Mouse (Mus musculus): ENCODE measurements at regions not wholly inside any gene's neighbourhood (a gene's known extent, or its start where the extent isn't known, plus 50 kb on each side); places are given as distances from the start of the nearest gene placed in this dataset.

GRCm38 (mm10) chr11:24618586-24618985 is 540.7 kb downstream of the Bcl11a start:
- no peak for DNase-seq

GRCm38 (mm10) chr11:24619021-24619420 is 541.2 kb downstream of the Bcl11a start:
- DNase-seq, result no peak

- DNase-seq, result no peak
Observed at GRCm38 (mm10) chr11:24628619-24629018, 550.8 kb downstream of the Bcl11a start.

GRCm38 (mm10) chr11:24629431-24629830 is 551.6 kb downstream of the Bcl11a start:
- DNase-seq, result no peak

- no peak for DNase-seq
Observed at GRCm38 (mm10) chr11:24630403-24630900, 552.6 kb downstream of the Bcl11a start.

GRCm38 (mm10) chr11:24631651-24632050 is 553.8 kb downstream of the Bcl11a start:
- no peak for DNase-seq

- no peak for DNase-seq
Observed at GRCm38 (mm10) chr11:24636716-24637115, 558.9 kb downstream of the Bcl11a start.

- no peak for DNase-seq
Observed at GRCm38 (mm10) chr11:24643439-24644109, 565.7 kb downstream of the Bcl11a start.

- DNase-seq, result no peak
Observed at GRCm38 (mm10) chr11:24652852-24653251, 575.0 kb downstream of the Bcl11a start.

- no peak for DNase-seq
Observed at GRCm38 (mm10) chr11:24664082-24664481, 586.2 kb downstream of the Bcl11a start.

GRCm38 (mm10) chr11:24665310-24665709 is 587.5 kb downstream of the Bcl11a start:
- DNase-seq, result no peak

- no peak for DNase-seq
Observed at GRCm38 (mm10) chr11:24671662-24672061, 593.8 kb downstream of the Bcl11a start.

- DNase-seq, result no peak
Observed at GRCm38 (mm10) chr11:24673248-24674207, 595.7 kb downstream of the Bcl11a start.

GRCm38 (mm10) chr11:24674208-24674571 is 596.3 kb downstream of the Bcl11a start:
- DNase-seq, result no peak

GRCm38 (mm10) chr11:24677016-24677415 is 599.2 kb downstream of the Bcl11a start:
- DNase-seq, result no peak

GRCm38 (mm10) chr11:24679581-24679980 is 601.7 kb downstream of the Bcl11a start:
- DNase-seq, result no peak

GRCm38 (mm10) chr11:24682423-24682822 is 604.6 kb downstream of the Bcl11a start:
- DNase-seq, result no peak

GRCm38 (mm10) chr11:24685545-24686467 is 608.0 kb downstream of the Bcl11a start:
- DNase-seq, result no peak

- no peak for DNase-seq
Observed at GRCm38 (mm10) chr11:24688160-24688782, 610.4 kb downstream of the Bcl11a start.

GRCm38 (mm10) chr11:24689807-24690333 is 612.0 kb downstream of the Bcl11a start:
- peak; percentile 69 for DNase-seq

GRCm38 (mm10) chr11:24693926-24694325 is 616.1 kb downstream of the Bcl11a start:
- DNase-seq, result no peak
